Mouse (Mus musculus): Measurements from ENCODE around the gene Yipf7.

Yipf7 gene

GRCm38 (mm10) chr5:69542489-69542888 is at the start of gene Yipf7:
Gene Yipf7, minus strand, starts transcription at chr5:69542648.
- in situ Hi-C loops (cut with MboI; ENCODE audit: low pct_unique_long_range_greater_than_20kb in 1 of 2, low sequenced_read_pairs in 2 of 2, unreplicated experiment in 1 of 2): no loop called here

- in situ Hi-C loops (cut with MboI; ENCODE audit: low pct_unique_long_range_greater_than_20kb in 1 of 2, low sequenced_read_pairs in 2 of 2, unreplicated experiment in 1 of 2): no loop called here
Observed at GRCm38 (mm10) chr5:69591640-69592461, 49.4 kb upstream of the Yipf7 start, which contains the start of gene Gnpda2. Gene Gnpda2, minus strand, starts transcription at chr5:69592340.

DNA sequence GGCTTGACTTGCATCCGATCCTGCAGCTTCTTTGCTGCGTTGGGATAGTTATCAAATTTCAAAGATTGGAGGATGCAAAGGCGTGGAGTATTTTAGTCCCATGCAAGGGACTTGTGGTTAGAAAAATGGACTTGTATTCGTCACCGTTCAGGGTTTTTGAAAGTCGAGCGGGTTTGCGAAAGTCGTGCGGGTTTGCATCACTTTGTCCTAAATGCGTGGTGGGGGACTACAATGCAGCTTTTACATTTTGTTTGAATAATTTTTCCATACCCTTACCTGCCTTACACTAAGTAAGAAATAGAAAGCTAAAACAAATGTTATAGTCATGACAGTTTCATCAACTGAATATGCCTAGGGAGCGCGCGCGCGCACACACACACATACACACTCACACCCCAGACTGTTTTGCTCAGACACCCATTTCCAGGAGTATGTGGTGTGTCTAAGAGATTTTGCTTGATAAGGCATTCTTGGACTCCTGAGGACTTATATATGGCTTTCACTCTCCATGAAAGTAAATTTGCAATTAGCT is 15.0 kb upstream of the Yipf7 start:
- in situ Hi-C loops (cut with MboI; ENCODE audit: low pct_unique_long_range_greater_than_20kb in 1 of 2, low sequenced_read_pairs in 2 of 2, unreplicated experiment in 1 of 2): no loop called here

GRCm38 (mm10) chr5:69556628-69557403 is 14.4 kb upstream of the Yipf7 start, which contains the start of gene Guf1:
Gene Guf1, plus strand, starts transcription at chr5:69556923.
- in situ Hi-C loops (cut with MboI; ENCODE audit: low pct_unique_long_range_greater_than_20kb in 1 of 2, low sequenced_read_pairs in 2 of 2, unreplicated experiment in 1 of 2): no loop called here

DNA sequence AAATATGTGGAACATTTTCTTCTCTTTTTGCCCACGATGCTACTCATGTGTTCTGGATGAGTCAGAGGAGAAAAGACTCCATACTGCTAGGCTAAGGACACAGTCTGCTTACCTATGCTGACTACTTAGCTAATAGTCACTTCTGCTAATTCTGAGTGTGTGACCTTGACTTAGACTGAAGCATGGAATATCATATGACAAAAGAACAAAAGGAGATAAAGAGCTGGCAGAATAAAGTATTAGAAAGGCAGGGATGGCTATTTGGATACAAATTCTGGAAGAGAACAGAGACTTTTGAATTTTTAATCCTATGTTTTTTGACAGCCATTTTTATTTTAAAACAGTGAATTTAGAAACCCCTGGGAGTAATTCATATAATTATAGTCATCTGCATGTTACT is 768 bp downstream of the Yipf7 start:
- in situ Hi-C loops (cut with MboI; ENCODE audit: low pct_unique_long_range_greater_than_20kb in 1 of 2, low sequenced_read_pairs in 2 of 2, unreplicated experiment in 1 of 2): no loop called here

DNA sequence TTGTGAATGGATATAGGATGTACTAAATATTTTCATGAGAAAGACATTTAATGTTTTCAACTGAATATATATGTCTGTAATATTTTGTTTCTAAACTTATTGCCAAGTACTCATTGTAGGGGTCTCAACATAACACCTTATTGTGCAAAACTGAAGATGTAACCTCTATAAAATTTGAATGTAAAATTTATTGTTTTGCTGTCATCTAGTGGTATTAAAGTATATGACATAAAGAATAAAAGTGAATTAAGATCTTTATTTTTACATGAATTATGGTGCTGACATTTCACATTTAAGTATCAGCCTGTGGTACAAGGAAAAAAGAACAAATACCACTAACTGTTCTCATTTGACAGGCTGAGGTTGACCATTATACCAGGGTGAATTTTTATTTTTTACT is 18.5 kb downstream of the Yipf7 start:
- in situ Hi-C loops (cut with MboI; ENCODE audit: low pct_unique_long_range_greater_than_20kb in 1 of 2, low sequenced_read_pairs in 2 of 2, unreplicated experiment in 1 of 2): loop anchor here in 1 of 2 experiments (25.0 kb wide), 1 partner anchor 187 kb away; the partner anchor contains the start of gene Kctd8

DNA sequence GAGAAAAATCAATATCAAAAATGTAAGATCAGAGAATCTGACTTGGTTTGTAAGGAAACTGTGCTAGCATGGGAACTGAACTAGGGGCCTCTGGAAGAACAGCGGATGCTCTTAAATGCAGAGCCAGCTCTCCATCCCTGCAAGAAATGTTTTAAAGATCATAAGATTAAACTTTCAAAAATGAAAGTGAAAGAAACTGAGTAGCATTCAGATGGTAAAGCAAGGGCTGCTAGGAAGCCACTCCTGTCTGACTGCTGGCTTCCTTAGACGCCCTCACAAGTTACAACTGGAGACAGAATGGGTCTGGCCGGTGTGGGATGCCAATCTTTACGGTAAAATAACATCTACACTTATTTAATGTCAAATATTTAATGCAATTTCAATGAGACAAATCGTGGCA is 20.4 kb downstream of the Yipf7 start:
- in situ Hi-C loops (cut with MboI; ENCODE audit: low pct_unique_long_range_greater_than_20kb in 1 of 2, low sequenced_read_pairs in 2 of 2, unreplicated experiment in 1 of 2): loop anchor here in 1 of 2 experiments (25.0 kb wide), 1 partner anchor 185 kb away; the partner anchor contains the start of gene Kctd8

- in situ Hi-C loops (cut with MboI; ENCODE audit: low pct_unique_long_range_greater_than_20kb in 1 of 2, low sequenced_read_pairs in 2 of 2, unreplicated experiment in 1 of 2): loop anchor here in 1 of 2 experiments (25.0 kb wide), 1 partner anchor 183 kb away; the partner anchor contains the start of gene Kctd8
Observed at GRCm38 (mm10) chr5:69520661-69521278, 21.7 kb downstream of the Yipf7 start.

DNA sequence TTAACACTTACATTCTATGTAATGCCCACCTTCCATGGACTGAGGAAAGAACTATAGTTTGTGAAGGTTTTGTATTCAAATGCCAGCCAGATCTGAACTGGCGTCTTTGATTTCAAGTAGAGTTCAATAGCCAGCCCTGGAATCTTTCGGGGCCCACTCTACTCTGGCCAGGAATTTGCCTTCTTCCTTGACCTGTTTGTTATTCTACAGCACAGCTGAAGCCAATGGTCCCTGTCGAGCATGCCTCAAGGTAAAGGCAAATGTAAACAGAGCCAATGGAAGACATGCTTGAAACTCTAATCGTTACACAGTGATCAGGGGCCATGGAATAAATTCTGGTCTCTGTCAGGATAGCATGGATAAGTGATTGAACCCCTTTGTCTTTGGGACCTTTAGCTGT is 30.2 kb downstream of the Yipf7 start:
- in situ Hi-C loops (cut with MboI; ENCODE audit: low pct_unique_long_range_greater_than_20kb in 1 of 2, low sequenced_read_pairs in 2 of 2, unreplicated experiment in 1 of 2): loop anchor here in 1 of 2 experiments (25.0 kb wide), 1 partner anchor 175 kb away; the partner anchor contains the start of gene Kctd8

- in situ Hi-C loops (cut with MboI; ENCODE audit: low pct_unique_long_range_greater_than_20kb in 1 of 2, low sequenced_read_pairs in 2 of 2, unreplicated experiment in 1 of 2): loop anchor here in 1 of 2 experiments (25.0 kb wide), 1 partner anchor 174 kb away; the partner anchor contains the start of gene Kctd8
Observed at GRCm38 (mm10) chr5:69511631-69512030, 30.8 kb downstream of the Yipf7 start.

DNA sequence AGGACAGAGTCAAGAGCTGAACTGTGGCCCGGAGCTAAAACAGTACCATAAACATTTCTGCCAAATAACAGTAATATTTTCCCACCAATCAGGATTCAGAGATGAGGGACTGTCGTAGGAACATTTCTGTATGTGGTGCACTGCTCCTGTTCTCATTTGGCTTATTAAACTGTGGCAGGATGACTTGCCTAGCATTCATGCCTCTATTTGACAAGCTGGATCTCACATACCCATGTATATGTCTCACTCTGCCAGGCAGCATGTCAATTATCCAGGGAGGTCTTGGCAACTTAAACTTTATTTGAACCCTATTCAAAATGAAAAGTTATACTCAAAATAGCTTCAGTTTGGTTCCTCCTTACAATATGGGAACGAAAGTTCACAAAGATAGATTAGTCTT is 35.4 kb downstream of the Yipf7 start:
- in situ Hi-C loops (cut with MboI; ENCODE audit: low pct_unique_long_range_greater_than_20kb in 1 of 2, low sequenced_read_pairs in 2 of 2, unreplicated experiment in 1 of 2): loop anchor here in 1 of 2 experiments (25.0 kb wide), 1 partner anchor 170 kb away; the partner anchor contains the start of gene Kctd8

- in situ Hi-C loops (cut with MboI; ENCODE audit: low pct_unique_long_range_greater_than_20kb in 1 of 2, low sequenced_read_pairs in 2 of 2, unreplicated experiment in 1 of 2): no loop called here
Observed at GRCm38 (mm10) chr5:69489046-69489445, 53.4 kb downstream of the Yipf7 start.

DNA sequence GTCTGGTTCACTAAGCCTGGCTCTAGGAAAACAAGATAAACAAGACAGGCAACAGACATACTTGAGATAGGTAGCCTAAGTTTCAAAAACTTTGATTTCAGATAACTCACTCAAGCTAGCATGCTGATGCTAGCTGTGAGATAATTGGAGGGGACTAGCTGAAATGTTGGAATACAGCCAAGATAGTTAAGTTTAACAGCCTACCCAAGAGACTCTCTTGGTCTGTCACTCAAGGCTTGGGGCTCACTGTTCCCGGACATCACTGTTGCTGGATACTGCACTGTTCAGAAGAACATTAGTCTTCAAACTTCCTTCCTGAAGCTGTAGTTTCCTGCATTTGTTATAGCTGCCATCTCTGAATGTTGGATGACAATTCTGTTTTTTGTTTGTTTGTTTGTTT is 74.9 kb downstream of the Yipf7 start:
- in situ Hi-C loops (cut with MboI; ENCODE audit: low pct_unique_long_range_greater_than_20kb in 1 of 2, low sequenced_read_pairs in 2 of 2, unreplicated experiment in 1 of 2): no loop called here
